Mouse (Mus musculus): ENCODE results near the gene Rilpl1.

The Rilpl1 gene

DNA sequence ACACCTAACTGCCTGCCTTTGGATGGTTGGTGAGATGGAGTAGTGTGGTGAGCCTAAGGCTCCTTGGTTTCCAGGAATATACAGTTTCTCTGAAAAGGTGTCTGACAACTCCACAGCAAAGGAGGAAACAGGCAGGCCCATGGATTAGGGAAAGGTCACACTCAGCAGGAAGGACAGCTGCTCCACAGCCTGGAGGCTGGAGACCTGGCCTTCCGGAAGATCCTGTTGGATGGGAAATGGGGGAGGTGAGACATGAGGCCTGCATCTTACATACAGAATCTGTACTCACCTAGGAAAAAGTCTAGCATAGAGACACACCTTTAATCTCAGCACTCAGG lies 77.1 kb downstream of the Rilpl1 start:
- no peak for DNase-seq (ENCODE audit: low read depth in 1 of 2, low spot score in 2 of 2)

DNA sequence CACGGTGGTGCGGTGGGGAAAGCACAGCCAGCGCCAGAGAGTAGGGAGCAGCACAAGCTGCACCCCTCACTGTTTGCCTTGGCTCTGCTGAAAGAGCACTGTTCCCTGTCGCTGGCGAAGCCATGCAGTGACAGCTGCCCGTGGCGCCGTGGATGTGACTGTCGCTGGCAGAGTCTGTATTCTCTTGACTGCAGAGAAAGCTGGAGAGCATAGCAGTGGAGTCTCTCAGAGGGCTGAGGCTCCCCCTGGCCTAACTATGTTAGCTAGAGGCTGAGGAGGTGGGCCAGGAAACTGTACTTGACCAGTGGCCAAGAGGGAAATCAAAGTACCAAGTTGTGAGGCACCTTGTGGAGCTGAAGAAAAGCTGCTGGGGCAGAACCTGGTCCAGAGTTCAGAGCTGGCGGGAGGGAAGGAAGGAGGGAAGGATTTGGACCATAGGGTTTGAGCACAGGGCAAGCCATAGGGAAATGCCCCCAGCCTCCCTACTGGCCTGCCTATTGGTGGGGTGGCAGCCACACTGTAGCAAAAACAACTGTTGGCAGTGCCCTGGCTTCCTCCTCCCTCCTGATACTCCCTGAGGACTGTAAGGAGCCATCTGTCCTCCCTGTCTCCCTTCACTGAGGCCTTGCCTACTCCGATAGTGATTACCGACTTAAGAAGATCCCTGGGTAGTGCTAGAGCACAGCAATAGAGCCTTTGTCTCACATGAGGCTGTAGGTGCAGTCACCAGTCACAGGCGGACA lies 77.7 kb downstream of the Rilpl1 start:
- no peak for DNase-seq (ENCODE audit: low read depth in 1 of 2, low spot score in 2 of 2)

DNA sequence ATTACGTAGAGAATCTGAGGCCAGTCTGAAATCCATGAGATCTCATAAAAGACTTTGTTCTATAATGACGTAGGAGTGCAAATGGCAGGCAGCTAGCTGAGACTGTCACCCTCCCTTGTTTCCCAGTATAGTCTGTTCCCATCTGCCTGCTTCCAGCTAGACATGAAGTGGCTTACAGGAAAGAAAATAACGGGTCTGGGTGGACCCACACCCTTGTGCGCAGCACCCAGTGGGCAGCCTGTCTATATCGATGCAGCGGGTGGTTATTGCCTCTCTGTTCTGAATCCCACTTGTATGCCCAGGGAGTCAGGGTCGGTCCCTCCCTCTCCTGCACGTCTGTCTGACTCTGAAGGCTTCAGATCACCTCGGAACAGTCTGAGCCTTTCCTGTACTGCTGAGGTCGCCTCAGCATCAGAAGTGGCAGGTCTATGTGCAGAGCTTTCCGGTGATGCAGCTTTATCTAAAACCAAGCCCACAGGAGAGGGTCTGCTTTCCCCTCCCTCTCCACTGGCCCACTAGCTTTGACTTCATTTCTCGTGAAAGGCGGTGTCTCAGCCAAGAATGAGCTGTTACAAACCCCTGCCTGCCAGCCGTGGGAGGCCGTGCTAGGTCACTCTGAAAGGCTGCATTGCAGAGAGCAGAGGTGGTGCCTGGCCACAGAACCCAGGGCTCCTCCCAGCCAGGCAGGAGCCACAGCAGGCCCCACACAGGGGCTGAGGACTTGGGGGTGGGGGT lies 78.5 kb downstream of the Rilpl1 start:
- no peak for DNase-seq (ENCODE audit: low read depth in 1 of 2, low spot score in 2 of 2)

DNA sequence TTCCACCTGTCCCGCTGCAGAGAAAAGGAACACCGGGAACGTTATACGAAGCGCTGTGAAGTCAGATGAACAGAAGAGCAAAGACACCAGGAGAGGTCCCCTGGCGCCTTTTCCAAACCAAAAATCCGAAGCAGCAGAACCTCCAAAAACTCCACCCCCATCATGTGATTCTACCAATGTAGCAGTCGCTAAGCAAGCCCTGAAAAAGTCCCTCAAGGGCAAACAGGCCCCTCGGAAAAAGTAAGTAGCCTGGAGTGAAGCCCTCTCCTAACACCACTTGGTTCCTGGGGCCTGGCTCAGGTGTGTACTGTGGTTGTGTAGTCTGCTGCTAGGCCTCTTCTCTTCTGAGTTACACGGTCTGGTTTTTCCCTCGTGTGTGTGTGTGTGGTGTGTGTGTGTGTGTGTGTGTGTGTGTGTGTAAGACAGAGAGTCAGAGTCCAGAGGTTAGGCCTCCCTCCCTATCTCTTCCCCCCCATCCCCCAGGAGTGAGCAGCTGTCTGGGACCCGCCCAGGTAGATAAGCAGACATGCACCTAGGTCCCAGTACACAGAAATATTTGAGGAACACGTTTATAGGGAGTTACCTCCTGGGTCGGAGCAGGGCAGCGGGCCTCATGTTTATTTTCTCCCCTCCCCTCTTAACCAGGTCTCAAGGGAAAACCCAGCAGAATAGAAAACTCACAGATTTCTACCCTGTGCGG lies 80.4 kb downstream of the Rilpl1 start:
- DNase-seq (ENCODE audit: low read depth in 1 of 2, low spot score in 2 of 2) = no peak

DNA sequence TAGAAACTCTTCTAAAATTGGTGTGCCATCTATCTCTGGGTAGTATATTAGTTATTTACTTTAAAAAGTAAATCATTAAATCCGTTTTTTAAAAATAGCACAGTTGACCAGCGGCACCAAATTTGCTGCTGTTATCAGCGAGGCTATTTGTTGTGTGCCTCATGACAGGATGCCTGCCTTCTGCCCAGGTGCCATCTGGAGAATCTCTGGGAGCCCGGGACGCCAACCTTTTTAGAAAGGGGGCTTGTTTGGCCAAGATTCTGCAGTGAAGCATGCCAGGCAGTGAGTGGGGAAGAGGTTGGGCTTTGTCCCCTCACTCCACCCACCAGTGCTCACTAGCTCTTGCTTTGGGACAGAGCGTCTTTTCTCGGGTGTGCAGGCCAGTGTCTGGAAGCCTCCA lies 81.1 kb downstream of the Rilpl1 start:
- DNase-seq (ENCODE audit: low read depth in 1 of 2, low spot score in 2 of 2) = no peak

DNA sequence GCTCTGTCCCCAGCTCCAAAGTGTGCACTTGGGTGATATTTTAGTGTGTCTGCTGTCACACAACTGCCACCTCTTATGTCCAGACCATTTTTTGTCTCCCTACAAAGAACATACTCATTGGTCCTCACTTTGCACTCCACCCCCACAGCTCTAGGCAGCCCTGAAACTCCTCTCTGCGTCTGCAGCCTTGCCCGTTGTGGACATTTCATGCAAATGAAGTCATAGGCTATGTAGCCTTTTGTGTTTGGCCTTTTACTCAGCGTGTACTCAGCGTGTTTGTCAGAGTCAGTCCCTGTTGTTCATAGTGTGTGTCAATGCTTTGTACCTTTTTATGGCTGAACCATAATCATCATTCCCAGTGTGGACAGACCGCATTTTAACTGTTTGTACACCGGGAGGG lies 81.7 kb downstream of the Rilpl1 start:
- no peak for DNase-seq (ENCODE audit: low read depth in 1 of 2, low spot score in 2 of 2)

DNA sequence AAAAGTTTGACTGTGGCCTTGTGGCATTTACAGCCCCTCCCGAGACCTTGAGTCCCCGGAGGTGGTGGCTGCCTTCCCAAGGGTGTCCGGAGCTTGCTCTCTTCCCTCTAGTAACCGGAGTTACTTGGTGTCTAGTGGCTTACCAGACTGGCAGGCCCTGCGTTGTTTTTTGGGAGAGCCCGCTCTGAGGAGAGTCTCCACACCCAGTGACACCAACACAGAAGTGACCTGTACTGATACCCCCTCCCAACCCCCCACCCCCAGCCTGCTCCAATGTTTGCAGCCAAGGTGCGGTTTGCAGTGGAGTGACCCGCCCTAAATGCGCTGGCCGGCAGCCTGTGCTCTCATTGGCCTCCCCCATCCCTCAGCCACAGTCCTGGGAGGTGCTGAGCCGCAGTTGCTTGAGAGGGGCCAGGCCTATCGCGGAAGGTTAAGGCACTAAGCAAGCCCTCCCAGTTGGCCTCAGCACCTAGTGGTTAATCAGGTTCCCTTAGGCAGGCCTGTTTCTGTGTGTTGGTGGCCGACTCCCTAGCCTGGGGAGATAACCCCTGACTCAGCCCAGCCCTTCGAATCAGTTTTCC lies 84.8 kb downstream of the Rilpl1 start:
- DNase-seq (ENCODE audit: low read depth in 1 of 2, low spot score in 2 of 2) = no peak

DNA sequence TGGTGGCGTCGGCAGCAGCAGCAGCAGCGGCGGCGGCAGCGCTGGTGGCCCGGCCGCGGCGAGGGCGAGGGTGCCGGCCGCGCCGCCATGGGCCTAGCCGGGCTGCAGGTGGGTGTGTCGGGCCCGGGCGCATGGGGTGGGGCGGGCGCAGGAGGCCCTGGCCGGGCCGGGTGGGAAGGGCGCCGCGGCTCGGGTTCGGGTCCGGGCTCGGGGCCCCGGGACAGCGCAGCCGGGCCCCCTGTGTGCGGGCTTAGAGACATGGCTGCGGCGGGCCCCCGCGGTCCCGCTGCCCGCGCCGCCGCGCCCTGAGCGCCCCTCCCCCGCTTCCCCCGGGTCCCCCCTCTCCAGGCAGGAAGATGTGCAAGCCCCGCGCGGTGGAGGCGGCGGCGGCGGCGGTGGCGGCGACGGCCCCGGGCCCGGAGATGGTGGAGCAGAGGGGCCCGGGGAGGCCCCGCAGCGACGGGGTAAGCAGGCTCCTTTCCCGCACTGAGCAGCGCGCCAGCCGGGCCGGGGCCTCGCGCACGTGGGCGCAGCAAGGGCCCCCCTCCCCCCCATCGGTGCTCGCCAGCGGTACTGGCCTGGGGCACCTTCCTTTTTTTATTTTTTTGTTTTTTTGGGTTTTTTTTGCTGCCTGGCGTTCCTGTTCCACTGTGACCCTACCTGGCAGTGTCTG lies 85.4 kb downstream of the Rilpl1 start:
- DNase-seq (ENCODE audit: low read depth in 1 of 2, low spot score in 2 of 2) = no peak

DNA sequence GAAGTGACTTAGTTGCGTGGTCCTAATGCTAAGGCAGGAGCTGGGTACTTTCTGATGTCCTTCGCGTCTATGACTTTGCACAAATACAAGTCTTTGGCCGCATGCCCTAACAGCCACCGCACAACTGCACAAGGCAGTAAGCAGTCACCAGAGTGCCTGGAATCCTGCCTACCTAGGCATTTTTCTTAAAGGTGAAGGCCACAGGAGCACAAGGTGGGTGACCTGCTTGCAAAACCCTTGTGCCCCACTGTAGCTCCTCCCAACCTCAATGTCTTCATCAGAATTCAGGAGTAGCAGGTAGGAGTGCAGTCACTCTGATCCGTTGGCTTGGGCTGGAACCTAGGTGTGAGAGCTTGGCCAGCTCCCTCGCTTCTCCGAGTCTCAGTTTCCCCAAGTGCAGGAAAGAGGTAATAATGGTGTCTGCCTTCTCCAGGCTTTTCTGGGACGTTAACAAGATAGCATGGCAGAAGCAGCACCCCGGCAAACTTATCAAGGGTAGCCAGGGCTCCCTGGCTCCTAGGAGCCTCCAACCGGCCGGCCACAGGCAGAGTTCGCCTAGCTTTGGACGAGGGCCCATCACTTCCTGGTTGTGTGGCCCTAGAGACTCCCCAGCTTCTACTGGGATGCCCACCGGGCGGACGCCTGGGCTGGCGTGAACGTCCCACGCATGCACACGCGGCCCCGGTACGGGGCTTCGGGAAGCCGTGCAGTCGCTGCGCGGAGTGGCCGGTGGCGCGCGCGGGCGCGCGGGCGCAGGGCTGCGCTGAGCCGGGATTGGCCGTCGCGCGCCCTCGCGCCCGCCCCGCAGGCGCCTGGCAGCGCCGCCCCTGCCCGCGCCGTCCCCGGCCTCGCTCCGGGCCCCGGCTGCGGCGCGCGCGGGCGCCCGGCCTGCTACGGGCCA lies 86.3 kb downstream of the Rilpl1 start:
- DNase-seq (ENCODE audit: low read depth in 1 of 2, low spot score in 2 of 2) = no peak

DNA sequence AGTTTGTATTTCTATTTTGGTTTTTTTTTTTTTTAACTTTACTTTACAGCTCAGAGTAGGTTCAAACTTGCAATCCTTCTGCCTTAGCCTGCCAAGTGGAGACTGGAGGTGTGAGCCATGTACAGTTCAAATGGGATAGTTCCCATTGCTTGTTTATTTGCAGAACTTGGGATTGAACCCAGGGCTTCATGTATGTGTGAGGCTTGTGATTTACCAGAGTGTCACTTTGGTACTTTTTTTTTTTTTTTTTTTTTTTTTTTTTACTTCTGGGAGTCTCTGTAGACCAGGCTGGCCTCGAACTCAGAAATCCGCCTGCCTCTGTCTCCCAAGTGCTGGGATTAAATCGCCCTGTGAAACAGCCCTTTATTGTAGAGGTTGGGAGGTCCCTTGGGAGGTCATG lies 87.0 kb downstream of the Rilpl1 start:
- no peak for DNase-seq (ENCODE audit: low read depth in 1 of 2, low spot score in 2 of 2)

All from monocyte, adult 2 months (primary cell).